In the genomic region with DNA sequence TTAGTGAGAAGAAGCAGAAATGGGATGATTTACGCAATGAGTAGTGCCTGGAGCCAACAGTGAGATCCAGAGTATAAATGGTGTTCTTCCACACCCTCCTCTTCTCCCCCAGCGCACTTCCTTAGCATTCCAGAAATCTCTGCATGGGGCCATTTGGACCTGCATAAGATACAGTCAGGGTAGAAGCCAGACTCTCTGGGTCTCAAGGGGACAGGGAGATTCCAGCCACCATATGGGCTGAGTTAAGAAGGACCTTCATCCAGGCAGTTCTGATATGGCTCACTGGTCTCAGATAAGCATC, we compare ENCODE assay signal across 19 mouse cellular contexts.
DNase-seq lines count a peak whose midpoint lies in the region; ATAC-seq and TF ChIP-seq lines count a peak whose summit lies in the region.
"Had no signal": no experiment of that assay in that cellular context is flagged by ENCODE, and none has a peak within 500 bp of the region (broad histone marks: within the 10 kb centered on the region; RNA-seq: fewer than 3 reads in every experiment).

No protein-coding gene starts in this region.

- no peak overlapping the region for H3K4me2 ChIP-seq in heart, embryonic 11.5 days
- no peak overlapping the region for H3K4me2 ChIP-seq in lung, embryonic 14.5 days
- H3K4me2 ChIP-seq: embryonic facial prominence, embryonic 12.5 days; forebrain, embryonic 12.5 days; heart, embryonic 12.5 days; hindbrain, embryonic 15.5 days had no signal

- H3K27ac ChIP-seq in heart, embryonic 11.5 days (ENCODE audit: low read depth, low read length): no peak overlapping the region
- peak overlapping the region; percentile 51 for H3K27ac ChIP-seq in lung, embryonic 14.5 days (ENCODE audit: low read depth)
- H3K27ac ChIP-seq: embryonic facial prominence, embryonic 12.5 days; forebrain, embryonic 12.5 days; hindbrain, embryonic 15.5 days had no signal

- no peak overlapping the region for H3K4me3 ChIP-seq in heart, embryonic 11.5 days (ENCODE audit: low read depth, low read length)
- no peak overlapping the region for H3K4me3 ChIP-seq in lung, embryonic 14.5 days (ENCODE audit: low read depth, low read length)
- H3K4me3 ChIP-seq: embryonic facial prominence, embryonic 12.5 days; forebrain, embryonic 12.5 days; heart, embryonic 12.5 days; hindbrain, embryonic 15.5 days had no signal

- DNase-seq in heart, adult 11 months: peak; percentile 96
- no peak for DNase-seq in lung, embryonic 14.5 days
- no peak for DNase-seq in lung, postnatal 25 days (ENCODE audit: low spot score)
- DNase-seq in lung, postnatal 36 days: peak; percentile 3
- DNase-seq in lung, adult 18-20 months: no peak
- DNase-seq in embryo, embryonic 10 days (ENCODE audit: low spot score): no peak
- DNase-seq: adrenal gland, adult 8-10 months; adrenal gland, postnatal 36 days; cerebellum, adult 2 months; cerebellum, postnatal 10 days; embryo, embryonic 11 days; gastrocnemius, postnatal 14 days had no signal

- H3K9me3 ChIP-seq in heart, embryonic 11.5 days (replicated peaks; ENCODE audit: control insufficient read depth, low read length): no peaks in the 10 kb centered on the region; the same call in 1 of the 2 replicates
- no peaks in the 10 kb centered on the region for H3K9me3 ChIP-seq in lung, embryonic 14.5 days (ENCODE audit: low read depth, low read length)
- H3K9me3 ChIP-seq: embryonic facial prominence, embryonic 12.5 days; forebrain, embryonic 12.5 days; hindbrain, embryonic 15.5 days had no signal

- H3K9ac ChIP-seq in heart, embryonic 11.5 days (ENCODE audit: low read depth, low read length): no peak overlapping the region
- H3K9ac ChIP-seq in lung, embryonic 14.5 days: no peak overlapping the region
- H3K9ac ChIP-seq: embryonic facial prominence, embryonic 12.5 days; forebrain, embryonic 12.5 days; heart, embryonic 12.5 days; hindbrain, embryonic 15.5 days had no signal

- ATAC-seq in heart, embryonic 11.5 days (replicated peaks; ENCODE audit: insufficient number of reproducible peaks, low FRiP score, low TSS enrichment): no peak
- no peak; the same call in 1 of the 2 replicates for ATAC-seq in lung, embryonic 14.5 days (ENCODE audit: insufficient read depth)
- ATAC-seq: forebrain, embryonic 16.5 days had no signal

- TF ChIP-seq CTCF in lung, embryonic 14.5 days (IDR thresholded peaks at IDR 0.05; ENCODE audit: low read depth): no peak

- 73% methylated on average over 2 of the region's 2 CpGs for WGBS in heart, embryonic 11.5 days (ENCODE audit: insufficient replicate concordance)
- 46% methylated on average over 2 of the region's 2 CpGs for WGBS in lung, embryonic 14.5 days

- H3K36me3 ChIP-seq in heart, embryonic 11.5 days (ENCODE audit: control insufficient read depth, insufficient read depth, low read length): no peaks in the 10 kb centered on the region
- no peaks in the 10 kb centered on the region for H3K36me3 ChIP-seq in lung, embryonic 14.5 days (ENCODE audit: insufficient read depth)
- H3K36me3 ChIP-seq: embryonic facial prominence, embryonic 12.5 days; forebrain, embryonic 12.5 days; heart, embryonic 12.5 days; hindbrain, embryonic 15.5 days had no signal

- no peaks in the 10 kb centered on the region for H3K27me3 ChIP-seq in heart, embryonic 11.5 days (ENCODE audit: control insufficient read depth, insufficient read depth, low read length)
- H3K27me3 ChIP-seq in lung, embryonic 14.5 days (ENCODE audit: insufficient read depth, low read length): no peaks in the 10 kb centered on the region
- H3K27me3 ChIP-seq: CH12.LX; embryonic facial prominence, embryonic 12.5 days; forebrain, embryonic 12.5 days; hindbrain, embryonic 15.5 days had no signal

- no peaks in the 10 kb centered on the region for H3K4me1 ChIP-seq in heart, embryonic 11.5 days (ENCODE audit: control insufficient read depth, insufficient read depth, low read length)
- H3K4me1 ChIP-seq in lung, embryonic 14.5 days (ENCODE audit: insufficient read depth): no peaks in the 10 kb centered on the region
- H3K4me1 ChIP-seq: heart, embryonic 12.5 days; hindbrain, embryonic 15.5 days had no signal

Comparison
In these comparisons a context has a peak if more than half of its experiments do, and no peak if none do; other contexts are left out.
1. DNase-seq: peak in heart, adult 11 months (single experiment) and lung, postnatal 36 days (single experiment); none in lung, embryonic 14.5 days (single experiment), lung, postnatal 25 days (single experiment), lung, adult 18-20 months (0 of 2) and embryo, embryonic 10 days (single experiment).